Mouse (Mus musculus) layer of hippocampus, adult 8-10 months (tissue): ENCODE measurements at regions not wholly inside any gene's neighbourhood (a gene's known extent, or its start where the extent isn't known, plus 50 kb on each side); places are given as distances from the start of the nearest gene placed in this dataset.
A peak's percentile ranks its signal among the peaks of the same experiment; 100 is the strongest.

ENCODE experiments used
- DNase-seq, 2 experiments: peaks; one replicate each; pipeline ENCODE4 v3.0.0; 2022; ENCODE audit warnings: low spot score in 2 of 2

DNA sequence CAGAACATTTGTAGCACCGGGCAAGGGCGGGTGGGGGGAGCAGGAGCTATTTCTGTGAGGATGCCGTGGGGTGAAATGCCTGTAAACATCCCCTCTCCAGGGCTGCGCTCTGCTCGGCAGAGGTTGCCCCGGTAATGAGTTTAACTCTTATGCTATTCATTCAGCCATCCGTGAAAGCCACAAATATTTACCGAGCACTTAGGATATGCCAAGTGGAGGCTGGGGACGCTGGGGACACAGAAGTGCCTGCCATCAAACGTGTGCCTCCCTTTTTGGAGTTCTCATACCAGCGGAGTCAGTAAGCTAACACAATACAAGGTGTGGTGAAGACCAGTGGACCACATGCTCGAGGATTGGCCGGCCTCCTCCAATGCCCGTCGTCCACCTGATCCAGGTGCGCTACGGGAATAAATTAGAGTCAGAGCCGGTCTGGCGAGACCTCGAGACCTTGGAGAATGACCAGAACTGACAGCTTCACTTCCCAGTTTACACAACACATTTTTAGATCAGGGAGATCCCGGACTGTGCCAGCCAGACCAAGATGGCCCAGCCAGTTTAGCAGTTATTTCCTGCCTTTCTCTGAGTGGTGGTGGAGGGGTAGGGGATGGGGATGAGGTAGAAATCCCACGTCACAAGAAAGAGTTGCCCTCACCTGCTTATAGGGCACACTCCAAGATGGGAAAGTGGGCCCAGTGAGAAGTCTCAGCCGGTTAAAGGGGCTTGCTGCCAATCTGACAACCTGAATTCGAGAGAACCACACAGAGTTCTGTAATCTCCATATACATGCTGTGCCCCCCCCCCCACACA lies 134.4 kb downstream of the 2410131K14Rik start:
- no peak for DNase-seq

- DNase-seq = no peak
Observed at GRCm38 (mm10) chr5:118380052-118380421, 135.0 kb downstream of the 2410131K14Rik start.

GRCm38 (mm10) chr5:118380422-118381293 lies 135.6 kb downstream of the 2410131K14Rik start:
- DNase-seq = peak in 1 of 2 experiments; percentile 35

DNA sequence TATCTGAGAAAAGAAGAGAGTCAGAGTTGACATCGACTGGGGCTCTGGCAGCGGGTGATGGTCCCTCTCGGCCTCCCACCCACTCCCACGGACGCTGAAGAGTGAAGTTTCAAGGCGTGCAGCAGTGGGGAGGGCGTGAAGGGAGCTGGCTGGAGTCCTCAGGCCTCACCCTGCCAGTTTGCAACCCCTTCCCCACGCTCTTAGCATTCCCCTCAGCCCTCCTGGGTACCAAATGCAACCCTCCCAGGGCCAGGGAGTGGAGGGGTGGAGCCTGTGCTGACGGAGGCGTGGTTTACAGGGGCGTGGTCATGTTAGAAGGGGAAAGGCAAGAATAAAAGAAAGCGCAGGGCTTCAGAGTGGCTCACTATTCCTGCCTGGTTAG lies 136.3 kb downstream of the 2410131K14Rik start:
- DNase-seq = peak in 1 of 2 experiments; percentile 40

DNA sequence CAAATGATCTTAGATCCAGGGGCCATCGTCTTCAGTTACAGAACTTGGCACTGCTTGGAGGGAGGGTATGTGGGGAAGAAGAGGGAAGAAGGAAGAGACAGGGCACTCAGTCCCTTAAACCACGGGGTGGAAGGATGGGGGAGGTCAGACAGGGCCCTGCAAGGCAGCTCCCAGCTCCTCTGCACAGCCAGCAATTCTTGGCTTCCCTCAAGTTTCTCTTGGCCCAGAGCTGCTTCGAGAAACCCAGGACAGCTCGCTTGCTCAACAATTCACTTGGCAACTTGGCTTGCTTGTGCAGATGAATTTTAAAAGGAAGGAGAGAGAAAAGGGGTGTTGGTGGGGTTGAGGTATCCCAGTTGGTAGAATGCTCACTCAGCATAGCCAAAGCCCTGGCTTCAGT lies 141.1 kb downstream of the 2410131K14Rik start:
- no peak for DNase-seq

DNA sequence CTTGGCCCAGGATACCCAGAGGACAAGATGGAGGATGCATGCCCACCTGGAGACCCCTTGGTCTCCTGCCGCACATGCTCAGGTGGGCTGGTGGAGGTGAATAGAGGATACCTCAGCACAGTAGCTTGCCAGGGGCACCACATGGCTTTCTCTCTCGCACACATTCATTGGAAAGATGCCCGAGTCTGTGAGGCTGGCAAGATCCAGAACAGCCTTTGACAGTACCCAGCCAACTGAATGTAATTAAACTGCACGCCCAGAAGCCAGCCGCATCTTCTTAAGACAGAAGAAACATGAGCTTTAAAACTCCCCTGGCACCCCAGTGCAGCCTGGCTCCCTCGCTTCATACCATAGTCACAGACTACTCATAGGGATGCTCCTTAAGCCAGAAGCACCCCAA lies 143.4 kb downstream of the 2410131K14Rik start:
- no peak for DNase-seq

GRCm38 (mm10) chr5:118390691-118391373 lies 145.8 kb downstream of the 2410131K14Rik start:
- no peak for DNase-seq

- DNase-seq = peak in 1 of 2 experiments; percentile 39
Observed at GRCm38 (mm10) chr5:118392932-118393487, 148.0 kb downstream of the 2410131K14Rik start.

DNA sequence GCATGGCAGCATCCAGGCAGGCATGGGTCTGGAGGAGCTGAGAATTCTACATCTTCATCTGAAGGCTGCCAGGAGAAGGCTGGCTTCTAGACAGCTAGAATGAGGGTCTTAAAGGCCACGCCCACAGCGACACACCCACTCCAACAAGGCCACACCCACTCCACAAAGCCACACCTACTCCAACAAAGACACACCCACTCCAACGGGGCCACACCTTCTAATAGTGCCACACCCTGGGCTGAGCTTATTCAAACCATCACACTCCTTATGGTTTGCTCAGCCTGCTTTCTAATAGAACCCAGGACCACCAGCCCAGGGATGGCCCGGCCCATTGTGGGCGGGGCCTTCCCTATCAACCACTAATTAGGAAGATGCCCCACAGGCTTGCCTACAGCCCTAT lies 149.0 kb downstream of the 2410131K14Rik start:
- DNase-seq = no peak

GRCm38 (mm10) chr5:118396004-118396725 lies 151.1 kb downstream of the 2410131K14Rik start:
- DNase-seq = peak in 1 of 2 experiments; percentile 20

DNA sequence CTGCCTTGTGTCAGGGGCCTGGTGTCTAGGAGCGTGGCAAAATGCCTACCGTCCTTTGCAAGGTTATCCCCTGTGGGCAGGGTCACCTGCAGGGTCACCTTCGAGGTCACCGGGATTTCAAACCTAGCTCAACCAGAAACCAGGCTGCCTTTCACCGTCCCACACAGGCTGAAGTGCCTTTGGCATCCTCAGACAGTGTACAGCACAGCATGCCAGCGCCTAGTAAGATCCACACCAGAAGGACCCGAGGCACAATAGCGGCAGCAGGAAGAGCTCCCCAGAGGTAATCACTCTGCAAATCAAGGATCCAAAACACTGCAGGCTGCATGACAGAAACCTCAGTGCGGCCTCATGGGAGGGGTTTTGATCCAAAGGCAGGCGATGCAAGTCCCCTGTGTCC lies 155.9 kb downstream of the 2410131K14Rik start:
- no peak for DNase-seq

GRCm38 (mm10) chr5:118404398-118404797 lies 156.1 kb upstream of the Med13l start:
- DNase-seq = no peak

DNA sequence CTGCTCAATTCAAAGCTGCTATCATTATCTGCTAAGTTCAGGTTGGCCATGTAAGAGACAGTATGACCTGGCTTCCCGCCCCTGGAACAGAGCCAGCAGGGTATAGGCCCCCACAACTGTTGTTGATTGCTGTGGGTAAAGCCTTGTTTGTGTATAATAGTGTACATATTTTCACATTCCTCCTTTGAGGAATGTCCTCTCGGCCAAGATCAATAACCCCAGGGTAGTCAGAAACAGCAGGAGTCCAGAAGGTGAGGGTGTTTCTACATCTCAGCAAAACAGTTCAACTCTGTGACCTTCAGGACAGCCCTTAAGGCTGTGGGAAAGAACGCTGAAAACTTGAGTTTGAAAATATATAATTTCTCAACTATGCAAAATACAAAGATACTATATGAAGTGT lies 155.1 kb upstream of the Med13l start:
- no peak for DNase-seq

- no peak for DNase-seq
Observed at GRCm38 (mm10) chr5:118407451-118407850, 153.0 kb upstream of the Med13l start.

DNA sequence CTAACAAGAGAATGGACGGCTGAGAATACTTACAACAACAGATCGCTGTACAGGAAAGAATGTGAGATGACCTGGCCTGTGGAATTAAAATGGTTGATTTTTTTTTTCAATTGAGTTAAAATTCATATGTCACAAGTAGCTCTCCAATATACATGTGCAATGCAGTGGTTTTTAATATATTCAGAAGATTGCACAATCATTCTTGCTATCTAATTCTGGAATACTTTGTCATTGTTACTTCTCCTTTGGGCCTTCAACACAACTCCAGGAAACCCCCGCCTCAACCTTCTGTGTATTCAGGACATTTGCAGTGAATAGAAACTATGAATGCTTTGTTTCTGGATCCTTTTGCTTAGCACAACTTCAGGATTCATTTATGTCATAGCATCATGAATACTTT lies 152.5 kb upstream of the Med13l start:
- no peak for DNase-seq

DNA sequence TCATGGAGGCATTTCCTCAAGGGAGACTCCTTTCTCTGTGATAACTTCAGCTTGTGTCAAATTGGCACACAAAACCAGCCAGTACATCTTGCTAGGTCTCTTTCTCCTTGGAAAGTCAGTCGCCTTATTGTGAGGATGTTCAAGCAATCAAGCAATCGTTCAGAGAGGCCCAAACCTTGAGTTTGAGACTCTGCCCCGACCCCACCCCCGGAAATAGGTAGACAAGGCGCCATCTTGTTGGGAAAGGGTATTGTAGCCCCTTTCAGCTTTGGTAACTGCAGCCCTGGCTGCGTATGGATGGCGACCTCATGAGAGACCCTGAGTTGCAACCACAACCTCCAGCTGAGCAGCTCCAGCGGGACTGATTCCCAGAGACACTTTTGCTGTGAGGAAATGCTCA lies 151.7 kb upstream of the Med13l start:
- DNase-seq = no peak

- DNase-seq = peak; percentile 75 to 85
Observed at GRCm38 (mm10) chr5:118413428-118414282, 146.8 kb upstream of the Med13l start.

DNA sequence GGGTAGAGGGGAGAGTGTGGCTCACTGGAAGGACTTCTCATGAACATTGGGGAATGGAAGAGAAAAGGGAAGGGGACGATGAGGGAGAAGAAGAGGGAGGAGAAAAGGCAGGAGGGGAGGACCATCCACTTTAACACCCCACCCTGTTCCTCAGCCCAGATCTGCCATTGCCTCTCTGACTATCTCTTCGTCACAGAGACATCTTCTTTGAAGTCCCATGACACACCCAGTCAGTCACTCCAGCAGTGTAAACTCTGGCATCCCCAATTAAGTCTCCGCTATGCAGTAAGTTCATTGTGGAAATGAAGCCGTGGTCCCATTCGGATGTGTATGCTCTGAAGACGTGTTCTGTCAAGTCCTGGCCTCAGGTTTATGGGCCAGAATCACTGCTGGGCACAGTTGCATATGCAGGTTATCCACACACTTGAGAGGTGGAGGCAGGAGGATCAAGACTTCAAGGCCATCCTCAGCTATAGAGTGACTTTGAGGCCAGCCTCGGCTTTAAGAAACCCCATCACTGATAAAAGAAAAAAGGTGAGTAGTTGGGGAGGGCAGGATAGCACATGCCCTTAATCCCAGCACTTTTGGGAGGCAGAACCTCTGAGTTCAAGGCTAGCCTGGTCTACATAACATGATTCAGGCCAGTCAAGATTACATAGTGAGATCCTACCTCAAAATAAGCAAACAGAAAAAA lies 141.0 kb upstream of the Med13l start:
- DNase-seq = no peak
